Mouse (Mus musculus) CH12.LX (cell line): ENCODE measurements around the gene Olfr279. TPM values are rescaled to one million over a fixed set of nuclear protein-coding genes. Genes with fewer than 3 reads are reported as not detected.

ENCODE experiments used
- DNase-seq: peaks from one replicate; pipeline ENCODE4 v3.0.0-alpha.2; 2013; ENCODE audit errors: extremely low read depth
- H3K27ac ChIP-seq: 2 replicates; pipeline ENCODE4 v1.5.1; 2012; ENCODE audit warnings: low read depth, mild to moderate bottlenecking, control low read depth, moderate library complexity; ENCODE audit not compliant: insufficient read depth
- H3K27me3 ChIP-seq: replicated peaks from 2 replicates; pipeline ENCODE3; 2012; ENCODE audit warnings: inconsistent platforms
- H3K36me3 ChIP-seq, 2 experiments: replicated peaks in 1 of 2; 2 replicates each; pipeline versions ENCODE3 to v1.6.1; 2012; ENCODE audit warnings: inconsistent platforms in 1 of 2, low read length in 1 of 2, mild to moderate bottlenecking in 1 of 2, mixed read lengths in 1 of 2, moderate library complexity in 1 of 2; ENCODE audit not compliant: control insufficient read depth in 1 of 2, insufficient read depth in 1 of 2
- H3K4me1 ChIP-seq, 2 experiments: 2 replicates each; pipeline ENCODE4 v1.6.1; 2012; ENCODE audit warnings: inconsistent platforms in 1 of 2, moderate library complexity in 1 of 2; ENCODE audit not compliant: insufficient read depth in 2 of 2, control insufficient read depth in 1 of 2
- H3K4me2 ChIP-seq: 2 replicates; pipeline ENCODE4 v1.6.1; 2012; ENCODE audit warnings: low read depth, mild to moderate bottlenecking, control low read depth; ENCODE audit not compliant: poor library complexity, insufficient read depth, severe bottlenecking
- H3K4me3 ChIP-seq, 3 experiments: fragments of 150-350 bp in 1 of 3; sonication (generic) in 1 of 3; replicated peaks in 1 of 3; 2 replicates each; pipeline versions ENCODE3 to v1.5.1; 2011 to 2012; ENCODE audit warnings: low read depth in 2 of 3, low read length in 2 of 3, mild to moderate bottlenecking in 2 of 3, moderate library complexity in 2 of 3, control low read depth in 1 of 3, improper control_type of control experiment in 1 of 3, inconsistent platforms in 1 of 3, mixed read lengths in 1 of 3; ENCODE audit not compliant: poor library complexity in 1 of 3
- H3K79me2 ChIP-seq: replicated peaks from 2 replicates; pipeline ENCODE4 v1.6.1; 2012; ENCODE audit warnings: mild to moderate bottlenecking, moderate library complexity; ENCODE audit not compliant: control insufficient read depth, poor library complexity, insufficient read depth, severe bottlenecking; ENCODE audit errors: extremely low read depth
- H3K9ac ChIP-seq: 2 replicates; pipeline ENCODE4 v1.6.1; 2012; ENCODE audit warnings: low read depth, mild to moderate bottlenecking, control low read depth, moderate library complexity; ENCODE audit not compliant: insufficient read depth
- H3K9me3 ChIP-seq: replicated peaks from 2 replicates; pipeline ENCODE3; 2012; ENCODE audit warnings: low read length, inconsistent platforms, mixed read lengths
- CHD1 ChIP-seq: IDR thresholded peaks from 2 replicates; pipeline ENCODE4 v1.6.1; 2012; ENCODE audit warnings: low read depth, low read length, improper control_type of control experiment, inconsistent platforms
- CHD2 ChIP-seq: IDR thresholded peaks from 2 replicates; pipeline ENCODE4 v1.6.1; 2011; ENCODE audit warnings: low read length, improper control_type of control experiment
- CTCF ChIP-seq, 2 experiments: IDR thresholded peaks in 1 of 2; conservative IDR thresholded peaks in 1 of 2; 2 replicates each; pipeline ENCODE4 v1.5.1; 2011 to 2012; ENCODE audit warnings: low read depth in 2 of 2, low read length in 2 of 2, improper control_type of control experiment in 1 of 2, inconsistent platforms in 1 of 2, mild to moderate bottlenecking in 1 of 2, moderate library complexity in 1 of 2
- ELF1 ChIP-seq: IDR thresholded peaks from 2 replicates; pipeline ENCODE4 v1.6.1; 2014; ENCODE audit warnings: low read depth, mild to moderate bottlenecking, inconsistent platforms, low read length, improper control_type of control experiment
- GABPA ChIP-seq: IDR thresholded peaks from 2 replicates; pipeline ENCODE4 v1.6.1; 2012; ENCODE audit warnings: low read depth, low read length, improper control_type of control experiment, inconsistent platforms; ENCODE audit not compliant: insufficient replicate concordance
- HCFC1 ChIP-seq: IDR thresholded peaks from 2 replicates; pipeline ENCODE4 v1.6.1; 2012; ENCODE audit warnings: low read depth, mild to moderate bottlenecking, inconsistent platforms, low read length, improper control_type of control experiment
- JUND ChIP-seq: conservative IDR thresholded peaks from 2 replicates; pipeline ENCODE4 v1.6.1; 2011; ENCODE audit warnings: low read depth, low read length, improper control_type of control experiment
- KAT2A ChIP-seq: IDR thresholded peaks from 2 replicates; pipeline ENCODE4 v1.6.1; 2012; ENCODE audit warnings: low read length, improper control_type of control experiment, inconsistent platforms; ENCODE audit not compliant: insufficient replicate concordance
- MAFK ChIP-seq: IDR thresholded peaks from 2 replicates; pipeline ENCODE4 v1.6.1; 2011; ENCODE audit warnings: low read length, improper control_type of control experiment; ENCODE audit not compliant: insufficient replicate concordance
- MAX ChIP-seq: IDR thresholded peaks from 2 replicates; pipeline ENCODE4 v1.6.1; 2011; ENCODE audit warnings: low read length, improper control_type of control experiment
- MXI1 ChIP-seq: IDR thresholded peaks from 2 replicates; pipeline ENCODE4 v1.6.1; 2011; ENCODE audit warnings: mild to moderate bottlenecking, low read depth, low read length, improper control_type of control experiment
- RCOR1 ChIP-seq: conservative IDR thresholded peaks from 2 replicates; pipeline ENCODE4 v1.6.1; 2012; ENCODE audit warnings: low read depth, mild to moderate bottlenecking, inconsistent platforms, low read length, improper control_type of control experiment
- SIN3A ChIP-seq: IDR thresholded peaks from 2 replicates; pipeline ENCODE4 v1.6.1; 2012; ENCODE audit warnings: low read length, improper control_type of control experiment, inconsistent platforms
- SMC3 ChIP-seq: IDR thresholded peaks from 2 replicates; pipeline ENCODE4 v1.6.1; 2011; ENCODE audit warnings: low read depth, low read length, improper control_type of control experiment
- TBP ChIP-seq: conservative IDR thresholded peaks from 2 replicates; pipeline ENCODE4 v1.6.1; 2011; ENCODE audit warnings: low read depth, low read length, improper control_type of control experiment
- UBTF ChIP-seq: IDR thresholded peaks from 2 replicates; pipeline ENCODE4 v1.6.1; 2012; ENCODE audit warnings: low read depth, mild to moderate bottlenecking, inconsistent platforms, low read length, improper control_type of control experiment, moderate library complexity
- ZC3H11A ChIP-seq: IDR thresholded peaks from 2 replicates; pipeline ENCODE4 v1.6.1; 2012; ENCODE audit warnings: low read depth, mild to moderate bottlenecking, inconsistent platforms, low read length, improper control_type of control experiment
- dilution Hi-C: fragments of 300-500 bp; cut with MboI; formaldehyde crosslinking; loops from 2 replicates; pipeline ENCODE4 v1.14.3; 2020; ENCODE audit warnings: low sequenced_read_pairs; ENCODE audit not compliant: extremely low pct_unique_long_range_greater_than_20kb, extremely low pct_ligation_motif_present
- in situ Hi-C: fragments of 300-500 bp; cut with MboI; formaldehyde crosslinking; loops from 3 replicates; pipeline ENCODE4 v1.14.3; 2019; ENCODE audit warnings: low sequenced_read_pairs, low pct_ligation_motif_present, low pct_unique_long_range_greater_than_20kb, mixed read lengths
- polyA plus RNA-seq: library from polyadenylated mRNA; unstranded; fragments of >175 nt; gene quantifications from 2 replicates; pipeline ENCODE4 v1.2.1, GENCODE M21; 2012; ENCODE audit warnings: low read depth; ENCODE audit not compliant: insufficient read length
- total RNA-seq, 2 experiments: library from RNA; depleted of rRNA; stranded (reverse); fragments of 300-350 nt in 1 of 2; fragments of >200 nt in 1 of 2; gene quantifications; 2 replicates each; pipeline ENCODE4 v1.2.3; 2012 to 2014

Olfr279 gene
- total and polyA plus RNA-seq, 3 experiments: not detected

DNA sequence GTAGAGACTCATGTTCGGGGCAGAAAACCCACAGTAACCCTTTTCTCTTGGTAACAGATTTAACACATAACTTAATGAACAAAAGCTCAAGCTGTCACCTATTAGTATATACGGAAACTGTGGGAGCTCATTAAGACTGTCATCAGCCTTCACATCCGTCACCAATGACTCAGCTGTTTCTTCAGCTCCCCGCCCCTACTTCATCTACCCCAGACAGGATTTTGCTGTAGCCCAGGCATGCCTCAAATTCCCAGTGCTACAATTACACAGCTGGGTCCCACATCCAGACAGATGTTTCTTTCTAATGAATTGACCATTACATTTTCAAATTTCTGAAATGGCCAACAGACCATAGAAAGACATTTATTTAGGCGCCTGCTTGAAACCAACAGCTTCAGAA lies 33.9 kb downstream of the Olfr279 start:
- peaks cover 45% of the 10 kb centered on the region for H3K79me2 ChIP-seq
- TF ChIP-seq MAX: no peak
- no peak for TF ChIP-seq HCFC1
- no peak for TF ChIP-seq CHD1
- no peak for TF ChIP-seq JUND
- TF ChIP-seq UBTF: no peak
- no peak for TF ChIP-seq SMC3
- no peak for TF ChIP-seq ELF1
- TF ChIP-seq RCOR1: no peak
- TF ChIP-seq GABPA: no peak
- no peak for TF ChIP-seq MAFK
- no peak for TF ChIP-seq CHD2
- no peak for TF ChIP-seq KAT2A
- TF ChIP-seq SIN3A: no peak
- no peak for TF ChIP-seq TBP
- H3K9ac ChIP-seq: no peak overlapping the region
- H3K9me3 ChIP-seq: no peaks in the 10 kb centered on the region
- H3K4me3 ChIP-seq: no peak overlapping the region
- no peak overlapping the region for H3K4me2 ChIP-seq
- H3K4me1 ChIP-seq: peaks cover 0 to 45% of the 10 kb centered on the region in 2 experiments; a peak in 2 of 4 replicates
- H3K27ac ChIP-seq: no peak overlapping the region
- H3K36me3 ChIP-seq: peaks cover 71 to 96% of the 10 kb centered on the region in 2 experiments
- DNase-seq: peak; percentile 29
- H3K27me3 ChIP-seq: no peaks in the 10 kb centered on the region
- dilution Hi-C loops (no loop called here), in situ Hi-C loops (no loop called here)

DNA sequence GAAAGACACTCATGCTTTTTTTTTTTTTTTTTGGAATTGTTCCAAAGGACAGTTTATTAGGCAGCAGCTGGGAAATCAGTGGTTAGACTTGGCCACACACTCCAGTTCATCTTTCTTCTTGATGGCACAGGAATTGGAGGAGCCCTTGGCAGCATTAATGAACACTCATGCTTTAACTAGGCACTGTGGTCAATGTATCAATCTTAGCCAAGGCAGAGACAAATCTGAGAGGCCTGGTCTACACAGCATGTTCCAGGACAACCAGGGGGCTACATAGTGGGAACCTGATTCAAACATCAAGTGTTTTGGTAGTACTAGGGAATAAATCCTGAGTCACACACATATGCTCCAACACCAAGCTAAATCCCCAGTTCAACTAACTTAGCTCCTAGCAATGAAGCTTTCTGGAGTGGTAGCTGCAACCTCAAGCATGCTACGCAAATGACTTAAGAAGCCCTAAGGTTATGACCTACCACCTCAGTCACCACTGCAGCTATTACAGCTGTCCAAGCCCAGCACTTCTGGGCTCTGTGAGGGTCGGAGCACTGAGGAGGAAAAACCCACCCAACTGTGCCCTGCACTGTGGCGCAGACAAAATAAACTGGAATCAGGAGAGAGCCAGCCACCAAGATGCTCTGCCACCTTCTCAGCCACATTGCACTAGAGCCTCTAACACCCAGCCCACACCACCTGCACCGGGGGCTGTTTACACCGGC lies 35.0 kb downstream of the Olfr279 start:
- Histone ChIP-seq H3K79me2 (peaks cover 50% of the 10 kb centered on the region), H3K9me3 (no peaks in the 10 kb centered on the region), H3K27me3 (no peaks in the 10 kb centered on the region), H3K27ac (no peak overlapping the region), H3K4me3 (no peak overlapping the region), H3K4me2 (no peak overlapping the region), H3K9ac (no peak overlapping the region), H3K4me1 (peaks cover 0 to 54% of the 10 kb centered on the region in 2 experiments; a peak in 2 of 4 replicates), H3K36me3 (peaks cover 68 to 92% of the 10 kb centered on the region in 2 experiments)
- TF ChIP-seq MXI1 (no peak), RCOR1 (no peak), CTCF (conservative IDR thresholded peaks at IDR 0.05 in 1 of 2, IDR thresholded peaks at IDR 0.05 in 1 of 2; ENCODE audit: low read depth in 2 of 2, low read length in 2 of 2) (no peak), TBP (no peak), ZC3H11A (no peak)
- no peak for DNase-seq
- in situ Hi-C loops: no loop called here
- dilution Hi-C loops: no loop called here
